8 mouse cellular contexts compared by ENCODE assay signal in genomic region chr7:112679513-112680245, GRCm38 (mm10). TPM values are rescaled to one million over a fixed set of nuclear protein-coding genes. Genes with fewer than 3 reads are reported as not detected.
A peak's percentile ranks its signal among the peaks of the same experiment; 100 is the strongest.
DNase-seq lines count a peak whose midpoint lies in the region; ATAC-seq and TF ChIP-seq lines count a peak whose summit lies in the region.

No protein-coding gene starts in this region.

- H3K79me2 ChIP-seq in heart, adult 2 months (replicated peaks; ENCODE audit: control insufficient read depth, insufficient read depth, low read length), result no peaks in the 10 kb centered on the region

- H3K9ac ChIP-seq in embryonic facial prominence, embryonic 13.5 days, result peak overlapping the region; percentile 98
- H3K9ac ChIP-seq in heart, adult 2 months (ENCODE audit: low read depth, low read length), result peak overlapping the region; percentile 100
- peak overlapping the region; percentile 97 for H3K9ac ChIP-seq in limb, embryonic 13.5 days
- peak overlapping the region; percentile 72 for H3K9ac ChIP-seq in midbrain, embryonic 16.5 days (ENCODE audit: low read depth, low read length)

- H3K27ac ChIP-seq in embryonic facial prominence, embryonic 13.5 days, result peak overlapping the region; percentile 98
- peak overlapping the region; percentile 91 for H3K27ac ChIP-seq in heart, adult 2 months
- peak overlapping the region; percentile 97 for H3K27ac ChIP-seq in limb, embryonic 13.5 days
- peak overlapping the region; percentile 84 for H3K27ac ChIP-seq in midbrain, embryonic 16.5 days (ENCODE audit: low read length)

- no peak for TF ChIP-seq CTCF in heart, adult 2 months (IDR thresholded peaks at IDR 0.05)

- peak overlapping the region; percentile 86 for H3K4me3 ChIP-seq in embryonic facial prominence, embryonic 13.5 days
- H3K4me3 ChIP-seq in heart, adult 2 months, result peak overlapping the region; percentile 96
- H3K4me3 ChIP-seq in limb, embryonic 13.5 days, result peak overlapping the region; percentile 85
- H3K4me3 ChIP-seq in midbrain, embryonic 16.5 days (ENCODE audit: low read depth, low read length), result peak overlapping the region; percentile 87

- TF ChIP-seq EP300 in heart, adult 2 months (IDR thresholded peaks at IDR 0.05; ENCODE audit: insufficient read depth, low read depth, low read length), result no peak

- peak; percentile 50 for ATAC-seq in embryonic facial prominence, embryonic 13.5 days (ENCODE audit: insufficient number of reproducible peaks, insufficient read depth, low FRiP score, low TSS enrichment, low read depth)
- ATAC-seq in limb, embryonic 13.5 days (ENCODE audit: low FRiP score, low read depth), result peak; percentile 58
- ATAC-seq in midbrain, embryonic 16.5 days, result peak; percentile 53

- no peaks in the 10 kb centered on the region for H3K27me3 ChIP-seq in embryonic facial prominence, embryonic 13.5 days
- H3K27me3 ChIP-seq in heart, adult 2 months (ENCODE audit: control insufficient read depth, insufficient read depth, low read length), result no peaks in the 10 kb centered on the region
- peaks cover 2% of the 10 kb centered on the region; the same call in 1 of the 2 replicates for H3K27me3 ChIP-seq in limb, embryonic 13.5 days
- H3K27me3 ChIP-seq in midbrain, embryonic 16.5 days (ENCODE audit: control insufficient read depth, insufficient read depth, low read depth, low read length), result no peaks in the 10 kb centered on the region

- peak overlapping the region; percentile 83 for H3K4me2 ChIP-seq in embryonic facial prominence, embryonic 13.5 days
- H3K4me2 ChIP-seq in limb, embryonic 13.5 days (replicated peaks), result peak overlapping the region; percentile 88
- H3K4me2 ChIP-seq in midbrain, embryonic 16.5 days (ENCODE audit: low read length), result peak overlapping the region; percentile 86

- intact Hi-C loops in heart, adult 2 months (cut with DNase I), result loop anchor here (2.0 to 5.0 kb wide), 6 partner anchors 17 to 212 kb away; no protein-coding TSS in a partner anchor

- no peak for TF ChIP-seq POLR2A in heart, adult 2 months (IDR thresholded peaks at IDR 0.05; ENCODE audit: insufficient read depth, low read depth, low read length)

- no peaks in the 10 kb centered on the region for H3K9me3 ChIP-seq in embryonic facial prominence, embryonic 13.5 days
- H3K9me3 ChIP-seq in limb, embryonic 13.5 days, result peaks cover 4% of the 10 kb centered on the region
- no peaks in the 10 kb centered on the region for H3K9me3 ChIP-seq in midbrain, embryonic 16.5 days (replicated peaks; ENCODE audit: control insufficient read depth, low read length, poor library complexity, severe bottlenecking)

- peak; percentile 64 for DNase-seq in 3T3-L1 (ENCODE audit: low read depth, low spot score)
- DNase-seq in adrenal gland, postnatal 10 days, result peak; percentile 84
- DNase-seq in heart, adult 2 months, result peak; percentile 80 to 81
- peak; percentile 83 for DNase-seq in kidney, adult 18-20 months
- DNase-seq in testis, postnatal 10 days (ENCODE audit: low spot score), result peak; percentile 83

- peaks cover 31% of the 10 kb centered on the region for H3K4me1 ChIP-seq in embryonic facial prominence, embryonic 13.5 days
- peaks cover 5% of the 10 kb centered on the region for H3K4me1 ChIP-seq in heart, adult 2 months (ENCODE audit: control insufficient read depth, insufficient read depth, low read length)
- H3K4me1 ChIP-seq in limb, embryonic 13.5 days, result peaks cover 40% of the 10 kb centered on the region
- H3K4me1 ChIP-seq in midbrain, embryonic 16.5 days (ENCODE audit: control insufficient read depth, insufficient read depth, low read length), result peaks cover 25% of the 10 kb centered on the region

- H3K36me3 ChIP-seq in embryonic facial prominence, embryonic 13.5 days, result no peaks in the 10 kb centered on the region
- peaks cover 2% of the 10 kb centered on the region; the same call in 1 of the 2 replicates for H3K36me3 ChIP-seq in heart, adult 2 months (ENCODE audit: control insufficient read depth, insufficient read depth, low read length)
- H3K36me3 ChIP-seq in limb, embryonic 13.5 days, result no peaks in the 10 kb centered on the region
- H3K36me3 ChIP-seq in midbrain, embryonic 16.5 days (ENCODE audit: control insufficient read depth, insufficient read depth, low read length), result no peaks in the 10 kb centered on the region

- WGBS in embryonic facial prominence, embryonic 13.5 days, result under 1% methylated on average over 83 of the region's 95 CpGs
- WGBS in heart, adult 2 months, result under 1% methylated on average over 89 of the region's 95 CpGs
- under 1% methylated on average over 75 of the region's 95 CpGs for WGBS in limb, embryonic 13.5 days
- WGBS in midbrain, embryonic 16.5 days, result under 1% methylated on average over 68 of the region's 95 CpGs

RNA-seq across cellular contexts. Expression of gene Tead1, which starts 0.6 kb away (rescaled TPM):
- total RNA-seq in adrenal gland, postnatal 10 days (2021), result 10 to 100 TPM; 60.3 to 67.6 TPM
- 44.5 and 44.9 TPM in 2 replicates for polyA plus RNA-seq in embryonic facial prominence, embryonic 13.5 days (2015; fragmentation: Nextera tagmentation; extraction: Ambion mirVana)
- 100 to 1,000 TPM; 169 to 195 TPM for total RNA-seq in heart, adult 2 months (2021)
- 39.5 and 67.4 TPM in 2 replicates for polyA plus RNA-seq in heart, adult 2 months (2012; rRNA removed)
- polyA plus RNA-seq in limb, embryonic 13.5 days (2015; fragmentation: Nextera tagmentation; extraction: Ambion mirVana), result 30.8 and 33.8 TPM in 2 replicates
- 11.3 and 12.5 TPM in 2 replicates for polyA plus RNA-seq in midbrain, embryonic 16.5 days (2015; fragmentation: Nextera tagmentation; extraction: Ambion mirVana)

Comparison
In these comparisons a context has a peak if more than half of its experiments do, and no peak if none do; other contexts are left out.
1. Peak in every context shown above with its lines: DNase-seq, ATAC-seq, H3K4me3 ChIP-seq and H3K27ac ChIP-seq.